Mouse (Mus musculus): ENCODE measurements around the gene Cdh26. TPM values are rescaled to one million over a fixed set of nuclear protein-coding genes. Genes with fewer than 3 reads are reported as not detected.

The Cdh26 gene
- polyA plus RNA-seq, 1 experiment from 2014 or later: 0.21 TPM

Other genes starting within 250 kb of the Cdh26 start
- 0.05 and 0.08 TPM in 2 replicates for gene Sycp2, start 22.8 kb upstream of the Cdh26 start, polyA plus RNA-seq (2016; fragmentation: Nextera tagmentation; extraction: Ambion mirVana)
- gene Ppp1r3d, start 16.1 kb upstream of the Cdh26 start, polyA plus RNA-seq (2016; fragmentation: Nextera tagmentation; extraction: Ambion mirVana): 3.5 and 3.9 TPM in 2 replicates
- gene Fam217b, start 16.0 kb upstream of the Cdh26 start, polyA plus RNA-seq (2016; fragmentation: Nextera tagmentation; extraction: Ambion mirVana): 4.3 and 4.6 TPM in 2 replicates